In the genomic region with DNA sequence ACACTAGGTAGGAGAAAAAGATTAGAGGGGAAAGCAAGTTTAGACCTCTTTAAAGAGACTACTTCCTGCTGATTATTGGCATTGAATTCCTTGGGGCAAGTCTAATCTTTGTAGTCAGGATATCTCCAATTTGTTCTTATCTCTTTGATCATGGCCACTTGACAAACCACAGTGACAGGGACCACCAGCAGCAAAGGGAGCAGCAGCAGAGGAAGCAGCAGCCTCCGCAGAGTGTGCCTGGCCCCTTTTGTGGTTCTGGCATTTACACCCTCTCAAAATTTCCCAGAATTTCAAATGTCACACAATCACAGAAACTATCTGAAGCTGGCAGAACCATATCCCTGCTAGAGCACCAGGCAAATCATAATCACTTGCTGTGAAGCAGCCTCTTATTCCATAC, we compare ENCODE assay signal across 51 mouse cellular contexts. TPM values are rescaled to one million over a fixed set of nuclear protein-coding genes. Genes with fewer than 3 reads are reported as not detected.
"Had no signal": no experiment of that assay in that cellular context is flagged by ENCODE, and none has a peak within 500 bp of the region (broad histone marks: within the 10 kb centered on the region; RNA-seq: fewer than 3 reads in every experiment).

No protein-coding gene starts in this region.

- ATAC-seq: hindbrain, embryonic 16.5 days; hindbrain, postnatal 0 days; inflammation-experienced regulatory T-cells, adult 6 months; intestine, embryonic 15.5 days; intestine, embryonic 16.5 days; intestine, postnatal 0 days had no signal

- H3K4me3 ChIP-seq: heart, embryonic 10.5 days; heart, embryonic 12.5 days; heart, embryonic 13.5 days; heart, embryonic 15.5 days; hindbrain, embryonic 10.5 days; hindbrain, embryonic 12.5 days; hindbrain, embryonic 13.5 days; hindbrain, embryonic 15.5 days; intestine, embryonic 15.5 days; kidney, embryonic 15.5 days; layer of hippocampus, adult 2 months; left cerebral cortex, adult 2 months had no signal

- H3K9ac ChIP-seq: heart, embryonic 12.5 days; heart, embryonic 13.5 days; heart, embryonic 15.5 days; hindbrain, embryonic 12.5 days; hindbrain, embryonic 13.5 days; hindbrain, embryonic 14.5 days; hindbrain, embryonic 15.5 days; intestine, embryonic 15.5 days; kidney, embryonic 15.5 days had no signal

- H3K4me1 ChIP-seq: heart, embryonic 10.5 days; heart, embryonic 12.5 days; heart, embryonic 13.5 days; heart, embryonic 15.5 days; hindbrain, embryonic 10.5 days; hindbrain, embryonic 12.5 days; hindbrain, embryonic 13.5 days; hindbrain, embryonic 15.5 days; intestine, embryonic 15.5 days; kidney, embryonic 15.5 days had no signal

- DNase-seq: heart, postnatal 10 days; heart, postnatal 14 days; heart, postnatal 36 days; heart, postnatal 4 days; kidney, adult 11 months; kidney, adult 18-20 months; kidney, adult 2 months; kidney, adult 8-10 months; kidney, adult 9 months; kidney, postnatal 10 days; kidney, postnatal 14 days; kidney, postnatal 25 days; kidney, postnatal 36 days; kidney, postnatal 4 days; layer of hippocampus, adult 9-11 months; layer of hippocampus, postnatal 36 days had no signal

- H3K27me3 ChIP-seq: heart, embryonic 12.5 days; heart, embryonic 13.5 days; heart, embryonic 15.5 days; hindbrain, embryonic 12.5 days; hindbrain, embryonic 13.5 days; hindbrain, embryonic 15.5 days; intestine, embryonic 15.5 days; kidney, embryonic 15.5 days had no signal

- H3K9me3 ChIP-seq: heart, embryonic 10.5 days; heart, embryonic 15.5 days; hindbrain, embryonic 10.5 days; hindbrain, embryonic 12.5 days; hindbrain, embryonic 13.5 days; hindbrain, embryonic 15.5 days; intestine, embryonic 15.5 days; kidney, embryonic 15.5 days had no signal

- H3K4me2 ChIP-seq: heart, embryonic 11.5 days; heart, embryonic 12.5 days; heart, embryonic 13.5 days; heart, embryonic 15.5 days; hindbrain, embryonic 12.5 days; hindbrain, embryonic 13.5 days; hindbrain, embryonic 14.5 days; hindbrain, embryonic 15.5 days; intestine, embryonic 15.5 days; kidney, embryonic 15.5 days had no signal

- H3K27ac ChIP-seq: heart, embryonic 10.5 days; heart, embryonic 13.5 days; heart, embryonic 15.5 days; hindbrain, embryonic 10.5 days; hindbrain, embryonic 12.5 days; hindbrain, embryonic 13.5 days; hindbrain, embryonic 14.5 days; hindbrain, embryonic 15.5 days; hindbrain, postnatal 0 days; intestine, embryonic 15.5 days; kidney, embryonic 15.5 days; kidney, postnatal 0 days; layer of hippocampus, adult 2 months; left cerebral cortex, adult 2 months had no signal

- H3K36me3 ChIP-seq: heart, embryonic 10.5 days; heart, embryonic 12.5 days; heart, embryonic 13.5 days; heart, embryonic 15.5 days; hindbrain, embryonic 10.5 days; hindbrain, embryonic 12.5 days; hindbrain, embryonic 13.5 days; hindbrain, embryonic 15.5 days; intestine, embryonic 15.5 days; kidney, embryonic 15.5 days had no signal

RNA-seq across cellular contexts. Expression of a gene that starts 17.6 kb away (rescaled TPM):
- total RNA-seq: heart, postnatal 14 days; heart, postnatal 25 days; heart, postnatal 36 days; hematopoietic stem cell, adult 5-6 weeks had no signal
- polyA plus RNA-seq: inflammation-experienced regulatory T-cells, adult 6 months; large intestine, adult 2 months had no signal

RNA-seq across cellular contexts. Expression of a gene that starts 24.1 kb away (rescaled TPM):
- total RNA-seq: heart, postnatal 10 days; heart, postnatal 14 days; heart, postnatal 25 days; heart, postnatal 36 days; heart, postnatal 4 days; hematopoietic stem cell, adult 5-6 weeks; hindbrain, postnatal 0 days; layer of hippocampus, adult 18-20 months; layer of hippocampus, adult 2 months; layer of hippocampus, adult 8-10 months; layer of hippocampus, postnatal 10 days; layer of hippocampus, postnatal 14 days; layer of hippocampus, postnatal 25 days; layer of hippocampus, postnatal 36 days; left cerebral cortex, adult 18-20 months; left cerebral cortex, adult 2 months had no signal
- polyA plus RNA-seq: heart, embryonic 10.5 days; heart, embryonic 11.5 days; heart, embryonic 12.5 days; heart, embryonic 13.5 days; heart, embryonic 14.5 days; heart, embryonic 15.5 days; heart, embryonic 16.5 days; heart, postnatal 0 days; hindbrain, embryonic 10.5 days; hindbrain, embryonic 11.5 days; hindbrain, embryonic 12.5 days; hindbrain, embryonic 13.5 days; hindbrain, embryonic 14.5 days; hindbrain, embryonic 15.5 days; hindbrain, embryonic 16.5 days; hindbrain, postnatal 0 days; inflammation-experienced regulatory T-cells, adult 6 months; intestine, embryonic 14.5 days; intestine, embryonic 15.5 days; intestine, embryonic 16.5 days; intestine, postnatal 0 days; kidney, adult 2 months; kidney, embryonic 14.5 days; kidney, embryonic 15.5 days; kidney, postnatal 0 days; large intestine, adult 2 months had no signal

RNA-seq across cellular contexts. Expression of a gene that starts 29.3 kb away (rescaled TPM):
- total RNA-seq: heart, postnatal 14 days; heart, postnatal 25 days; heart, postnatal 36 days; hematopoietic stem cell, adult 5-6 weeks had no signal
